Mouse (Mus musculus) myocyte (in vitro differentiated cells): Measurements from ENCODE around the gene Hba-a1.

Experiments
- CEBPB ChIP-seq: IDR thresholded peaks from 2 replicates; pipeline ENCODE4 v1.6.1; 2011; ENCODE audit warnings: mild to moderate bottlenecking, moderate library complexity; ENCODE audit not compliant: poor library complexity, insufficient read depth, severe bottlenecking
- E2F4 ChIP-seq: IDR thresholded peaks from one replicate; pipeline ENCODE4 v1.6.1; 2011; ENCODE audit warnings: mild to moderate bottlenecking, control low read depth, moderate library complexity; ENCODE audit not compliant: insufficient read depth
- MAX ChIP-seq: IDR thresholded peaks from one replicate; pipeline ENCODE4 v1.6.1; 2011; ENCODE audit warnings: low read depth, mild to moderate bottlenecking, control low read depth
- MYOG ChIP-seq, 3 experiments: IDR thresholded peaks; one replicate each; pipeline ENCODE4 v1.6.1; 2011; ENCODE audit warnings: control low read depth in 2 of 3, low read depth in 2 of 3, mild to moderate bottlenecking in 2 of 3; ENCODE audit not compliant: insufficient read length in 2 of 3, control insufficient read depth in 1 of 3, insufficient read depth in 1 of 3
- POLR2A ChIP-seq: IDR thresholded peaks from one replicate; pipeline ENCODE4 v1.6.1; 2011; ENCODE audit warnings: low read depth, mild to moderate bottlenecking, control low read depth, moderate library complexity; ENCODE audit not compliant: insufficient read length
- POLR2AphosphoS2 ChIP-seq: IDR thresholded peaks from one replicate; pipeline ENCODE4 v1.6.1; 2011; ENCODE audit warnings: low read depth, control low read depth; ENCODE audit not compliant: insufficient read length
- REST ChIP-seq: IDR thresholded peaks from one replicate; pipeline ENCODE4 v1.6.1; 2011; ENCODE audit warnings: mild to moderate bottlenecking, control low read depth, moderate library complexity; ENCODE audit not compliant: insufficient read depth, insufficient read length
- TCF3 ChIP-seq: IDR thresholded peaks from one replicate; pipeline ENCODE4 v1.6.1; 2011; ENCODE audit warnings: low read depth, control low read depth; ENCODE audit not compliant: insufficient read length
- USF1 ChIP-seq: IDR thresholded peaks from one replicate; pipeline ENCODE4 v1.6.1; 2011; ENCODE audit warnings: low read depth, mild to moderate bottlenecking, control low read depth, moderate library complexity

- TF ChIP-seq MYOG (IDR thresholded peaks at IDR 0.05; ENCODE audit: control insufficient read depth in 1 of 3, insufficient read depth in 1 of 3, insufficient read length in 2 of 3, low read depth in 2 of 3) = no peak
- TF ChIP-seq CEBPB = no peak
- no peak for TF ChIP-seq MAX
- no peak for TF ChIP-seq POLR2AphosphoS2
- TF ChIP-seq POLR2A = no peak
- TF ChIP-seq USF1 = no peak
- TF ChIP-seq E2F4 = no peak
- TF ChIP-seq REST = no peak
- TF ChIP-seq TCF3 = no peak
Measured at GRCm38 (mm10) chr11:32241391-32241790, 41.9 kb upstream of the Hba-a1 start.
